Mouse (Mus musculus): Measurements from ENCODE around the gene Ccdc170. TPM values are rescaled to one million over a fixed set of nuclear protein-coding genes. Genes with fewer than 3 reads are reported as not detected.

Gene Ccdc170
- polyA plus RNA-seq (2012; ENCODE audit: low replicate concordance), result not detected in 2 replicates

DNA sequence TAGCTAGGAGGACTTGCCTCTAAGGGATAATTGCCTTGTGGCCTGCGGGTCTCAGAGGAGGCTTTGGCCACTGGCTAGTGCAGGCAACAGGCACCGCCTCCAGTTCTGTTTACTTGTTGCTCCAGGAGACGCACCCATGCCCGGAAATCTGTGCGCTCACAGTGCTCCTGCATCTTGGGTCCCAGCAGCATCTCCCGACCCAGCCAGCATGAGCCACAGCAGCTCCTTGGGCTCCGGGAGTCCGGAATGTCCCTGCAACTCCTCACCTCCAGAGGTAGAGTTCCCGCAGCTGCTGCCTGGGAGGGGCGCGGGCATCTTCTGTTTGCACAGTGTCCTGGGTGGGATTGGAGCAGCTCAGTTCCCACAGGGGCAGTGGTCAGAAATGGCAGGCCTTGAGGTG, at the start of gene Ccdc170:
Ccdc170 (plus strand) TSS at position 148 of the 400 bp plus-strand sequence.

DNA sequence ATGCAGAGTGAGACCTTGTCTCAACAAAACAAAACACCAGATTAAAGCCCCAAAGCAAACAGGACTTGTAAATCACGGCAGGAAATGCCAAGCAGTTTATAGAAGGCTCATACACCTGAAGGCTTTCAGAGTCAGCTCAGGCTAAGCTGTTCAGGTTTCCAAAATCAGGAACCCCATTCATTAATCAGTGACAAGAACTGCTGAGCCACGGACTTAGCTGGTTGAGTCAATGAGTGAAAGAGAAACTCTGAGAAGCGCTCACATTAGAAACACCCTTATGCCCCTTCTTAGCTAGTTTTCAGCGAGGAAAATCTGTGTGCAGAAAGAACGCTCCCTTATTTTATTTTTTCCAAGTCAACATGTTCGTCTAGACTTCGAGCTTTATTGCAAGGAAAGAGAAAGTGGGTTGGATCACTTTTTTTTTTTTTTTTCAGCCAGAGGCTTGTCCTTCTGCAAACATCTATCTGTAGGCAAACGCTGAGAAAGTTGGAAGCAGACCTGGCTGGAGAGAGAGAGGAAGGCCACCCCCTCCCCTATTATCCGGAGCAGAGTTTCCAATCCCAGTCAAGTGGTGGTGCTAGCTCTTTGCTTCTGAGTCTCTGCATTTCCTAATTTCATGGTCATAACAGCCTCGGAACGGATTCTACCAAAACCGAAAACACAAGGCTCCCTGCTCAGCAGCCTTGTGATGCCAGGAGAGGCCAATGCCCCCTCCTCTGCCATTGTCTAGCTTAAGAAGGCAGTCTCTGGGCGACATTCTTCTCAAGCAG, 129.3 kb downstream of the Ccdc170 start, which contains the start of gene Esr1:
Esr1 (plus strand) TSS at position 208 of the 770 bp plus-strand sequence.

Other genes with a start within 250 kb of the Ccdc170 start
- gene Akap12, start 216.1 kb upstream of the Ccdc170 start, polyA plus RNA-seq (2012; ENCODE audit: low replicate concordance), result 2.4 and 6.8 TPM in 2 replicates
- gene Zbtb2, start 94.4 kb upstream of the Ccdc170 start, polyA plus RNA-seq (2012; ENCODE audit: low replicate concordance), result 10.2 and 12.0 TPM in 2 replicates
- 2.7 and 19.0 TPM in 2 replicates for gene Rmnd1, start 50.1 kb upstream of the Ccdc170 start, polyA plus RNA-seq (2012; ENCODE audit: low replicate concordance)
- 2.1 and 9.4 TPM in 2 replicates for gene Armt1, start 50.0 kb upstream of the Ccdc170 start, polyA plus RNA-seq (2012; ENCODE audit: low replicate concordance)
- 4.8 and 7.0 TPM in 2 replicates for gene Esr1, start 129.1 kb downstream of the Ccdc170 start, polyA plus RNA-seq (2012; ENCODE audit: low replicate concordance)

All from hematopoietic multipotent progenitor cell, adult 10-12 weeks (in vitro differentiated cells).